Mouse (Mus musculus): ENCODE data around the gene Zdhhc1. TPM values are rescaled to one million over a fixed set of nuclear protein-coding genes. Genes with fewer than 3 reads are reported as not detected.

The Zdhhc1 gene
- polyA plus RNA-seq, 1 experiment from 2014 or later, result 39.0 TPM

GRCm38 (mm10) chr8:105446127-105446552, 50.6 kb downstream of the Zdhhc1 start:
- H3K27me3 ChIP-seq (replicated peaks; ENCODE audit: control insufficient read depth, insufficient read depth, low read length), result no peaks in the 10 kb centered on the region
- H3K4me2 ChIP-seq (ENCODE audit: low read length), result peak overlapping the region; percentile 28
- WGBS, result 7% methylated on average over 4 of the region's 4 CpGs

GRCm38 (mm10) chr8:105445296-105446126, 51.2 kb downstream of the Zdhhc1 start:
- H3K27me3 ChIP-seq (replicated peaks; ENCODE audit: control insufficient read depth, insufficient read depth, low read length), result no peaks in the 10 kb centered on the region
- H3K9me3 ChIP-seq (ENCODE audit: control insufficient read depth, low read length), result no peaks in the 10 kb centered on the region
- WGBS, result 11% methylated on average over 11 of the region's 11 CpGs
- H3K4me3 ChIP-seq (ENCODE audit: low read length), result no peak overlapping the region
- peak; percentile 75 for ATAC-seq
- peaks cover 12% of the 10 kb centered on the region for H3K4me1 ChIP-seq (ENCODE audit: control insufficient read depth, insufficient read depth, low read depth, low read length)
- no peaks in the 10 kb centered on the region for H3K36me3 ChIP-seq (ENCODE audit: control insufficient read depth, insufficient read depth, low read length)
- H3K27ac ChIP-seq (ENCODE audit: low read depth, low read length), result peak overlapping the region; percentile 61
- peak overlapping the region; percentile 28 for H3K4me2 ChIP-seq (ENCODE audit: low read length)
- H3K9ac ChIP-seq (ENCODE audit: low read depth, low read length), result no peak overlapping the region; the same call in 1 of the 2 replicates

More at GRCm38 (mm10) chr8:105446127-105446552, 50.6 kb downstream of the Zdhhc1 start:
- no peaks in the 10 kb centered on the region for H3K9me3 ChIP-seq (ENCODE audit: control insufficient read depth, low read length)
- H3K36me3 ChIP-seq (ENCODE audit: control insufficient read depth, insufficient read depth, low read length), result no peaks in the 10 kb centered on the region
- H3K27ac ChIP-seq (ENCODE audit: low read depth, low read length), result peak overlapping the region; percentile 61
- no peak for ATAC-seq
- peaks cover 12% of the 10 kb centered on the region for H3K4me1 ChIP-seq (ENCODE audit: control insufficient read depth, insufficient read depth, low read depth, low read length)
- no peak overlapping the region; the same call in 1 of the 2 replicates for H3K9ac ChIP-seq (ENCODE audit: low read depth, low read length)
- no peak overlapping the region for H3K4me3 ChIP-seq (ENCODE audit: low read length)

- Histone ChIP-seq H3K36me3 (ENCODE audit: control insufficient read depth, insufficient read depth, low read length) (no peaks in the 10 kb centered on the region), H3K4me1 (ENCODE audit: control insufficient read depth, insufficient read depth, low read depth, low read length) (peaks cover 12% of the 10 kb centered on the region), H3K4me2 (ENCODE audit: low read length) (no peak overlapping the region), H3K9ac (ENCODE audit: low read depth, low read length) (no peak overlapping the region), H3K27ac (ENCODE audit: low read depth, low read length) (no peak overlapping the region), H3K4me3 (ENCODE audit: low read length) (no peak overlapping the region), H3K9me3 (ENCODE audit: control insufficient read depth, low read length) (no peaks in the 10 kb centered on the region), H3K27me3 (replicated peaks; ENCODE audit: control insufficient read depth, insufficient read depth, low read length) (no peaks in the 10 kb centered on the region)
- ATAC-seq, result no peak
- 95% methylated on average over 5 of the region's 5 CpGs for WGBS
Observed at GRCm38 (mm10) chr8:105442661-105443060, 54.0 kb downstream of the Zdhhc1 start.

GRCm38 (mm10) chr8:105441433-105441832, 55.3 kb downstream of the Zdhhc1 start:
- 11% methylated on average over 6 of the region's 6 CpGs for WGBS
- no peak for ATAC-seq

GRCm38 (mm10) chr8:105438865-105439264, 57.8 kb downstream of the Zdhhc1 start:
- Histone ChIP-seq H3K27me3 (replicated peaks; ENCODE audit: control insufficient read depth, insufficient read depth, low read length) (no peaks in the 10 kb centered on the region), H3K9ac (ENCODE audit: low read depth, low read length) (no peak overlapping the region), H3K4me1 (ENCODE audit: control insufficient read depth, insufficient read depth, low read depth, low read length) (peaks cover under 1% of the 10 kb centered on the region), H3K27ac (ENCODE audit: low read depth, low read length) (no peak overlapping the region), H3K4me3 (ENCODE audit: low read length) (no peak overlapping the region), H3K4me2 (ENCODE audit: low read length) (no peak overlapping the region), H3K36me3 (ENCODE audit: control insufficient read depth, insufficient read depth, low read length) (no peaks in the 10 kb centered on the region), H3K9me3 (ENCODE audit: control insufficient read depth, low read length) (no peaks in the 10 kb centered on the region)
- ATAC-seq, result no peak
- WGBS, result 35% methylated on average over 5 of the region's 5 CpGs

More at GRCm38 (mm10) chr8:105441433-105441832, 55.3 kb downstream of the Zdhhc1 start:
- no peak overlapping the region for H3K9ac ChIP-seq (ENCODE audit: low read depth, low read length)
- no peak overlapping the region for H3K27ac ChIP-seq (ENCODE audit: low read depth, low read length)
- H3K27me3 ChIP-seq (replicated peaks; ENCODE audit: control insufficient read depth, insufficient read depth, low read length), result no peaks in the 10 kb centered on the region
- no peaks in the 10 kb centered on the region for H3K36me3 ChIP-seq (ENCODE audit: control insufficient read depth, insufficient read depth, low read length)
- no peak overlapping the region for H3K4me3 ChIP-seq (ENCODE audit: low read length)
- peaks cover 12% of the 10 kb centered on the region for H3K4me1 ChIP-seq (ENCODE audit: control insufficient read depth, insufficient read depth, low read depth, low read length)
- H3K4me2 ChIP-seq (ENCODE audit: low read length), result no peak overlapping the region
- H3K9me3 ChIP-seq (ENCODE audit: control insufficient read depth, low read length), result no peaks in the 10 kb centered on the region

- no peak overlapping the region for H3K4me3 ChIP-seq (ENCODE audit: low read length)
- H3K27ac ChIP-seq (ENCODE audit: low read depth, low read length), result no peak overlapping the region
- H3K36me3 ChIP-seq (ENCODE audit: control insufficient read depth, insufficient read depth, low read length), result no peaks in the 10 kb centered on the region
- no peaks in the 10 kb centered on the region for H3K9me3 ChIP-seq (ENCODE audit: control insufficient read depth, low read length)
- no peak for ATAC-seq
- H3K4me2 ChIP-seq (ENCODE audit: low read length), result no peak overlapping the region
- WGBS, result 84% methylated on average over 5 of the region's 5 CpGs
- H3K27me3 ChIP-seq (replicated peaks; ENCODE audit: control insufficient read depth, insufficient read depth, low read length), result no peaks in the 10 kb centered on the region; the same call in 1 of the 2 replicates
- peaks cover 13% of the 10 kb centered on the region for H3K4me1 ChIP-seq (ENCODE audit: control insufficient read depth, insufficient read depth, low read depth, low read length)
- no peak overlapping the region for H3K9ac ChIP-seq (ENCODE audit: low read depth, low read length)
Observed at GRCm38 (mm10) chr8:105437078-105437748, 59.5 kb downstream of the Zdhhc1 start.

- no peak overlapping the region for H3K4me2 ChIP-seq (ENCODE audit: low read length)
- no peak for ATAC-seq
- no peaks in the 10 kb centered on the region for H3K36me3 ChIP-seq (ENCODE audit: control insufficient read depth, insufficient read depth, low read length)
- no peak overlapping the region for H3K27ac ChIP-seq (ENCODE audit: low read depth, low read length)
- peaks cover 13% of the 10 kb centered on the region for H3K4me1 ChIP-seq (ENCODE audit: control insufficient read depth, insufficient read depth, low read depth, low read length)
- WGBS, result 70% methylated on average over 5 of the region's 5 CpGs
- H3K27me3 ChIP-seq (replicated peaks; ENCODE audit: control insufficient read depth, insufficient read depth, low read length), result no peaks in the 10 kb centered on the region; the same call in 1 of the 2 replicates
- no peak overlapping the region for H3K9ac ChIP-seq (ENCODE audit: low read depth, low read length)
- H3K4me3 ChIP-seq (ENCODE audit: low read length), result no peak overlapping the region
- no peaks in the 10 kb centered on the region for H3K9me3 ChIP-seq (ENCODE audit: control insufficient read depth, low read length)
Observed at GRCm38 (mm10) chr8:105436218-105436617, 60.5 kb downstream of the Zdhhc1 start.

GRCm38 (mm10) chr8:105434136-105434535, 62.6 kb downstream of the Zdhhc1 start:
- WGBS, result 61% methylated on average over 5 of the region's 5 CpGs
- Histone ChIP-seq H3K4me1 (ENCODE audit: control insufficient read depth, insufficient read depth, low read depth, low read length) (peaks cover 13% of the 10 kb centered on the region), H3K4me2 (ENCODE audit: low read length) (no peak overlapping the region), H3K36me3 (ENCODE audit: control insufficient read depth, insufficient read depth, low read length) (no peaks in the 10 kb centered on the region), H3K4me3 (ENCODE audit: low read length) (no peak overlapping the region), H3K9ac (ENCODE audit: low read depth, low read length) (no peak overlapping the region), H3K27me3 (replicated peaks; ENCODE audit: control insufficient read depth, insufficient read depth, low read length) (no peaks in the 10 kb centered on the region; the same call in 1 of the 2 replicates), H3K27ac (ENCODE audit: low read depth, low read length) (no peak overlapping the region; the same call in 1 of the 2 replicates), H3K9me3 (ENCODE audit: control insufficient read depth, low read length) (no peaks in the 10 kb centered on the region)
- no peak for ATAC-seq

GRCm38 (mm10) chr8:105433511-105433910, 63.2 kb downstream of the Zdhhc1 start:
- no peak overlapping the region for H3K9ac ChIP-seq (ENCODE audit: low read depth, low read length)
- H3K4me3 ChIP-seq (ENCODE audit: low read length), result no peak overlapping the region
- H3K4me1 ChIP-seq (ENCODE audit: control insufficient read depth, insufficient read depth, low read depth, low read length), result peaks cover 13% of the 10 kb centered on the region
- H3K9me3 ChIP-seq (ENCODE audit: control insufficient read depth, low read length), result no peaks in the 10 kb centered on the region
- WGBS, result 25% methylated on average over 5 of the region's 5 CpGs
- peak overlapping the region; percentile 39 for H3K27ac ChIP-seq (ENCODE audit: low read depth, low read length)
- no peaks in the 10 kb centered on the region for H3K36me3 ChIP-seq (ENCODE audit: control insufficient read depth, insufficient read depth, low read length)
- H3K27me3 ChIP-seq (replicated peaks; ENCODE audit: control insufficient read depth, insufficient read depth, low read length), result no peaks in the 10 kb centered on the region; the same call in 1 of the 2 replicates
- ATAC-seq, result 0 out of 2 replicates have a peak, but pooled peaks have one; percentile 34
- no peak overlapping the region for H3K4me2 ChIP-seq (ENCODE audit: low read length)

All from hindbrain, embryonic 16.5 days (tissue).